Mouse (Mus musculus) embryonic facial prominence, embryonic 15.5 days (tissue): ENCODE measurements around the gene Agap2. TPM values are rescaled to one million over a fixed set of nuclear protein-coding genes. Genes with fewer than 3 reads are reported as not detected.
A peak's percentile ranks its signal among the peaks of the same experiment; 100 is the strongest.

Experiments
- ATAC-seq: fragments of 200-750 bp; cut with Nextera tagmentation; 2 replicates; pipeline ENCODE4 v1.8.0; 2017; ENCODE audit warnings: low read depth, moderate TSS enrichment; ENCODE audit not compliant: insufficient number of reproducible peaks, low FRiP score, low TSS enrichment
- H3K27ac ChIP-seq: fragments of 300-500 bp; sonication (generic); replicated peaks from 2 replicates; pipeline ENCODE4 v1.5.1; 2015; ENCODE audit warnings: mild to moderate bottlenecking, inconsistent platforms
- H3K27me3 ChIP-seq: fragments of 300-500 bp; sonication (generic); 2 replicates; pipeline ENCODE4 v1.6.1; 2015; ENCODE audit warnings: inconsistent platforms
- H3K36me3 ChIP-seq: fragments of 300-500 bp; sonication (generic); 2 replicates; pipeline ENCODE4 v1.6.1; 2015; ENCODE audit warnings: mild to moderate bottlenecking, inconsistent platforms
- H3K4me1 ChIP-seq: fragments of 300-500 bp; sonication (generic); 2 replicates; pipeline ENCODE4 v1.6.1; 2015; ENCODE audit warnings: inconsistent platforms
- H3K4me2 ChIP-seq: fragments of 300-500 bp; sonication (generic); replicated peaks from 2 replicates; pipeline ENCODE4 v1.6.1; 2015; ENCODE audit warnings: mild to moderate bottlenecking, inconsistent platforms
- H3K4me3 ChIP-seq: fragments of 300-500 bp; sonication (generic); replicated peaks from 2 replicates; pipeline ENCODE4 v1.5.1; 2015; ENCODE audit warnings: mild to moderate bottlenecking, inconsistent platforms
- H3K9ac ChIP-seq: fragments of 300-500 bp; sonication (generic); 2 replicates; pipeline ENCODE4 v1.6.1; 2015; ENCODE audit warnings: inconsistent platforms
- H3K9me3 ChIP-seq: fragments of 300-500 bp; sonication (generic); replicated peaks from 2 replicates; pipeline ENCODE4 v1.6.1; 2016; ENCODE audit warnings: inconsistent platforms
- WGBS: fragments of 180-500 bp; shearing (Covaris S2); methylation state at CpG from one replicate; pipeline ENCODE4 v1.1.7; 2015; 5-methylcytosine and 5-hydroxymethylcytosine counted together
- polyA plus RNA-seq: library from polyadenylated mRNA; unstranded; fragments of >200 nt; fragmentation: Nextera tagmentation; extraction: Ambion mirVana; gene quantifications from 2 replicates; pipeline ENCODE4 v1.2.1, GENCODE M21; 2015

Agap2 gene
- polyA plus RNA-seq, 1 experiment from 2014 or later = 0.45 TPM

- peaks cover 45% of the 10 kb centered on the region for H3K4me1 ChIP-seq
- peak overlapping the region; percentile 24 for H3K9ac ChIP-seq
- H3K4me2 ChIP-seq = peak overlapping the region; percentile 93
- H3K27ac ChIP-seq = no peak overlapping the region
- H3K9me3 ChIP-seq = no peaks in the 10 kb centered on the region
- 1% methylated on average over 41 of the region's 49 CpGs for WGBS
- no peaks in the 10 kb centered on the region for H3K36me3 ChIP-seq
- peak overlapping the region; percentile 57 for H3K4me3 ChIP-seq
- peaks cover 77% of the 10 kb centered on the region for H3K27me3 ChIP-seq
- no peak for ATAC-seq
Observed at GRCm38 (mm10) chr10:127078677-127079575, 3.8 kb downstream of the Agap2 start.

GRCm38 (mm10) chr10:127079665-127080391 lies 4.7 kb downstream of the Agap2 start:
- Histone ChIP-seq H3K36me3 (no peaks in the 10 kb centered on the region), H3K4me3 (peak overlapping the region; percentile 57), H3K4me1 (peaks cover 45% of the 10 kb centered on the region), H3K27ac (no peak overlapping the region), H3K9me3 (no peaks in the 10 kb centered on the region), H3K27me3 (peaks cover 83% of the 10 kb centered on the region), H3K4me2 (peak overlapping the region; percentile 93), H3K9ac (peak overlapping the region; percentile 24)
- 2% methylated on average over 70 of the region's 70 CpGs for WGBS
- ATAC-seq = no peak

DNA sequence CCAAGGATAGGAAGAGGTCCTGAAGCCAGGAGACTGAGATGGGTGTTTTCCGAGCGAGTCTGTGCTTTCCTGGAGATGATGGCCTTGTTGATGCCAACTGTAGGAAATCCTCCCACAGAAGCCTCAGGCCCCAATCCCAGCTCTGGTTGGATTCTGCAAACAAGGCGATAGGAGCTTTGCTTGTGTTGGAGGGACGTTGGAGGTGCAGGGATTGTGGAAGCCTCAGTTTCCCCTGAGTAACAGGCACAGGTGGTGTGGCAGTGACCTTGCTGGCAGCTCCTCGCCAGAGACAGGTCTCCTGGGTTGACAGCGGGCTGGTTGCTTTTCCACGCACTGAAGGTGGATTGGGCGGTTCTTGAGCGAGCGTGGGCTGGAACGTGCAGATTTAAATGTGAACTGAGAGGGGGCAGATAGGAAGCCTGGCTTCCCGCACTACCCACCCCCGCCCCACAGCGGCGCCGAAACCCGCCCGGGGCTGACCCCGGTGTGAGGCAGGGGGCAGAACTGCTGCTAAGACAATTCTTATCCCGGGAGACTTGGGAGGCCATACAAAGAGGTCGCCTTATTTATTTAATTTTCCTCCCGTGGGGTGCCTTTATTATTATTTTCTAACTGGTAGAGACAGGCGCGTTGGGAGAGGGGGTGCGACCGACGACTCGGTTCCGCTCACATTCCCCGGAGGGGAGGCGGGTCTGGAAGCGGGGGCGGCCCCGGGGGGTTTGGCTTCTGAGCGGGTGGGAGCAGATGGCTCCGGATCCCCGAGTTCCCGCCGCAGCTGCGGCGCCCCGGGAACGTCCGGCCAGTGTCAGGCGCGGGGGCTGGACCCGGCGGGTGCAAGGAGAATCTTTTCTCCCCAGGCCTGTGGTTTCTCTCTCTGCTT lies 6.1 kb downstream of the Agap2 start:
- H3K4me3 ChIP-seq = peak overlapping the region; percentile 57
- H3K4me2 ChIP-seq = peak overlapping the region; percentile 47
- ATAC-seq = no peak
- peaks cover 86% of the 10 kb centered on the region for H3K27me3 ChIP-seq
- 3% methylated on average over 48 of the region's 48 CpGs for WGBS
- peaks cover 45% of the 10 kb centered on the region for H3K4me1 ChIP-seq
- H3K36me3 ChIP-seq = no peaks in the 10 kb centered on the region
- no peak overlapping the region for H3K9ac ChIP-seq
- no peak overlapping the region for H3K27ac ChIP-seq
- no peaks in the 10 kb centered on the region for H3K9me3 ChIP-seq

GRCm38 (mm10) chr10:127081996-127082620 lies 7.0 kb downstream of the Agap2 start:
- H3K4me3 ChIP-seq = no peak overlapping the region
- ATAC-seq = no peak

GRCm38 (mm10) chr10:127083292-127083914 lies 8.3 kb downstream of the Agap2 start:
- Histone ChIP-seq H3K4me2 (no peak overlapping the region), H3K36me3 (no peaks in the 10 kb centered on the region), H3K27me3 (peaks cover 83% of the 10 kb centered on the region), H3K4me1 (peaks cover 37% of the 10 kb centered on the region), H3K9ac (no peak overlapping the region), H3K4me3 (no peak overlapping the region), H3K27ac (no peak overlapping the region), H3K9me3 (no peaks in the 10 kb centered on the region)
- WGBS = 30% methylated on average over 8 of the region's 8 CpGs
- ATAC-seq = no peak

More at GRCm38 (mm10) chr10:127081996-127082620, 7.0 kb downstream of the Agap2 start:
- no peak overlapping the region for H3K27ac ChIP-seq
- H3K9me3 ChIP-seq = no peaks in the 10 kb centered on the region
- H3K36me3 ChIP-seq = no peaks in the 10 kb centered on the region
- peaks cover 45% of the 10 kb centered on the region for H3K4me1 ChIP-seq
- H3K4me2 ChIP-seq = peak overlapping the region; percentile 47; the same call in 1 of the 2 replicates
- 27% methylated on average over 8 of the region's 8 CpGs for WGBS
- no peak overlapping the region for H3K9ac ChIP-seq
- peaks cover 83% of the 10 kb centered on the region for H3K27me3 ChIP-seq

DNA sequence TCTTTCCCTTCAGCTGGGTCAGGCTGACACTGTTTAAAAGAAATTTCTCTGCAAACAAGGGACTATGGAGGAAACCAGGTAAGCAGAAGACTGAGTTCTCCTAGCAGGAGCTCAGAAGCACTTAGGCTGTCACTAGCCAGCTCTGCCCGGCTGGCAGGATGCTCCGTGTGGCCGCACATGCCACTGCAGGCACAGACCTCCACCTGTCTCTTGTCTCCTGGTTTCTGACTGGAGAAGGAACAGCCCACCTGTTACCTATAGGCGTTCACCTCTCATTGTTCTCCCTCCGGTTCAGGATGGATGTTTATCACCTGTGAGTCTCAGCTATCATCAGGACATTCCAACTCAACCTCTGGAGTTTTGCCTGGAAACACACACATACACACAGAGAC lies 8.8 kb downstream of the Agap2 start:
- no peak for ATAC-seq
- no peak overlapping the region for H3K4me3 ChIP-seq
- H3K9ac ChIP-seq = no peak overlapping the region
- no peaks in the 10 kb centered on the region for H3K36me3 ChIP-seq
- H3K27ac ChIP-seq = no peak overlapping the region
- WGBS = 31% methylated on average over 5 of the region's 5 CpGs
- H3K4me2 ChIP-seq = no peak overlapping the region
- peaks cover 34% of the 10 kb centered on the region for H3K4me1 ChIP-seq
- no peaks in the 10 kb centered on the region for H3K9me3 ChIP-seq
- peaks cover 84% of the 10 kb centered on the region for H3K27me3 ChIP-seq

- H3K4me2 ChIP-seq = no peak overlapping the region
- WGBS = 77% methylated on average over 9 of the region's 9 CpGs
- no peak overlapping the region for H3K9ac ChIP-seq
- H3K27ac ChIP-seq = no peak overlapping the region
- no peaks in the 10 kb centered on the region for H3K9me3 ChIP-seq
- peaks cover 84% of the 10 kb centered on the region for H3K27me3 ChIP-seq
- H3K4me1 ChIP-seq = peaks cover 22% of the 10 kb centered on the region
- no peak for ATAC-seq
- H3K4me3 ChIP-seq = no peak overlapping the region
- H3K36me3 ChIP-seq = no peaks in the 10 kb centered on the region
Observed at GRCm38 (mm10) chr10:127085052-127085451, 10.0 kb downstream of the Agap2 start.

GRCm38 (mm10) chr10:127085633-127086032 lies 10.5 kb downstream of the Agap2 start:
- H3K9me3 ChIP-seq = no peaks in the 10 kb centered on the region
- 70% methylated on average over 6 of the region's 6 CpGs for WGBS
- no peaks in the 10 kb centered on the region for H3K36me3 ChIP-seq
- H3K27me3 ChIP-seq = peaks cover 84% of the 10 kb centered on the region
- H3K4me1 ChIP-seq = peaks cover 19% of the 10 kb centered on the region
- H3K4me3 ChIP-seq = no peak overlapping the region
- H3K4me2 ChIP-seq = no peak overlapping the region
- no peak overlapping the region for H3K9ac ChIP-seq
- H3K27ac ChIP-seq = no peak overlapping the region
- no peak for ATAC-seq

DNA sequence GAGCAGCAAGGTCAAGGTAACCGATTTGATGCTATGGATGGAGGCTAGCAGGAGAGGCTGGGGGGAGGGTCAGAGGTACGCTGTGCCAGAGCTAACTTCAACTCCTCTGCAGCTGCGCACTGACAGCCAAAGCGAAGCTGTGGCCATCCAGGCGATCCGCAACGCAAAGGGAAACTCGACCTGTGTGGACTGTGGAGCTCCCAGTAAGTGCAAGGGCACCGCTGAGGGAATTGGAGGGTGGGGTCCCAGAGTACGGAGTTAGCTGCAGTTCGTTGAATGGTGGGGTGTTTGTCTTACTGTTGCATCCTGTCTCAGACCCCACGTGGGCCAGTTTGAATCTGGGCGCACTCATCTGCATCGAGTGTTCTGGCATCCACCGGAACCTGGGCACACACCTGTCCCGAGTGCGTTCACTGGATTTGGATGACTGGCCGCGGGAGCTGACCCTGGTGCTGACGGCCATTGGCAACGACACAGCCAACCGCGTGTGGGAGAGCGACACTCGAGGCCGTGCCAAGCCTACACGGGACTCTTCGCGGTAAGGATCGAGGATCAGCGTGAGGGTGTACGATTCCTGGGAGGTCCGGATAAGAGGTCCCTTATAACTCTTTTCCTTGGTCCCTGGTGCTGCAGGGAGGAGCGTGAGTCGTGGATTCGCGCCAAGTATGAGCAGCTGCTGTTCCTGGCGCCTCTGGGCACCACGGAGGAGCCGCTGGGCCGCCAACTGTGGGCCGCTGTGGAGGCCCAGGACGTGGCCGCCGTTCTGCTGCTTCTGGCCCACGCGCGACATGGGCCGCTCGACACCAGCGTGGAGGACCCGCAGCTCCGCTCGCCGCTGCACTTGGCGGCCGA lies 15.7 kb downstream of the Agap2 start:
- WGBS = 6% methylated on average over 57 of the region's 57 CpGs
- ATAC-seq = no peak
- peaks cover 64% of the 10 kb centered on the region for H3K27me3 ChIP-seq
- peaks cover 8% of the 10 kb centered on the region; the same call in 1 of the 2 replicates for H3K36me3 ChIP-seq
- no peak overlapping the region for H3K27ac ChIP-seq
- peak overlapping the region; percentile 62 for H3K4me2 ChIP-seq
- H3K9me3 ChIP-seq = no peaks in the 10 kb centered on the region
- peaks cover 28% of the 10 kb centered on the region for H3K4me1 ChIP-seq
- no peak overlapping the region; the same call in 1 of the 2 replicates for H3K9ac ChIP-seq
- H3K4me3 ChIP-seq = peak overlapping the region; percentile 36
